Mouse (Mus musculus) cerebellum, postnatal 4 days (tissue): ENCODE measurements around the gene Slit3.

Experiments used
- DNase-seq, 2 experiments: peaks; one replicate each; pipeline ENCODE4 v3.0.0; 2022; ENCODE audit warnings: low spot score in 2 of 2, mixed read lengths in 1 of 2

Slit3 gene

DNA sequence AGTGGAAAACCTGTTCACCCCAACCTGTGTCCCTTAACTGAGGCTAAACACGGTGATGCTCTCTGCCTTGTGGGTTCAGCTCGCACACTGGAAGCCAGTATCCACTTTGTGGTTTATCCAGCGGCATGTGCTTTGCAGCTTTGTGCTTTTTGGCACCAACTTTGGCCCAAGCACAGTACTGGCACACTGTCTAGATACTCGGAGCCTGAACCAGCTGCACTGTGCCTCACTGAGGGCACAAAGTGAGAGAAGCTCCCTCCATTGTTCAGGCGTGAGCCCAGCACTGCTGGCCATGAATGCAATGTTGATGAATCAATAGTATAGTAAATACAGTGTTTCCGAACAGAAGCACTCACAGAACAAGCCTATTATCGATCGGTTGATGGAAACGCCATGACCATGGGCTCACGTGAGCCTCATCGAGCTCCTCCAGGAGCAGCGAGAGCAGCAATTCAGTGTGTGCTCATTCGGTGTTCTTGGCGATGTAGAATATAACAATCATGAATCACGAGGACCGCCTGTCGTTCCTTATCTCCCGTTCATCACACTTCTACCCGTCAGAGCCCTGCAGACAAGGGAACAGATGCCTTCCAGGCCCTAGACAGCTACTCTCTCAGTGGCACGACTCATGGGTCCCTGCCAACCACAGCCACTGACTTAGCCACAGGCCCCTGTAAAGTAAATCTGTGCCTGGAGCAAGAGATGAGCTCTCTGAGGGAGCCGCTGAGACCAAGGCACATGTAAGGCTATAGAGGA lies 503.7 kb downstream of the Slit3 start:
- peak in 1 of 2 experiments; percentile 36 for DNase-seq

DNA sequence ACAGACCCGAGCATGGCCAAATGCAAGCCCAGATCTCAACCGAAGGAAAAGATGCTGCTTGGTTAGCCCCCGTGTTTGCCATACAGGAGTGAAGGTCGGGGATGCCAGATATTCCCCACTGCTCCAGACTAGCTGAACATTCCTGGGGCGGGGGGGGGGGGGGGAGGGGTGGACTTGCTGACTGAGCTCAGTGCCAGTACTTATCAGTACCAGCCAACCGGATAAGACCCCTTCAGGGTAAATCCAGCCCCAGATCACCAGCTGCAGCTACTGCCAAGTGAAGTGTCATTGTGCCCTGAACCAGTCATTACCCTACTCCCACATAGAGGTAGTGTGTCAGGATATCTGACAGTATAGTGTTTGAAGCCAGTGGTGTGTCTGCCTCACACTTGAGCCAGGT lies 504.6 kb downstream of the Slit3 start:
- DNase-seq: no peak

DNA sequence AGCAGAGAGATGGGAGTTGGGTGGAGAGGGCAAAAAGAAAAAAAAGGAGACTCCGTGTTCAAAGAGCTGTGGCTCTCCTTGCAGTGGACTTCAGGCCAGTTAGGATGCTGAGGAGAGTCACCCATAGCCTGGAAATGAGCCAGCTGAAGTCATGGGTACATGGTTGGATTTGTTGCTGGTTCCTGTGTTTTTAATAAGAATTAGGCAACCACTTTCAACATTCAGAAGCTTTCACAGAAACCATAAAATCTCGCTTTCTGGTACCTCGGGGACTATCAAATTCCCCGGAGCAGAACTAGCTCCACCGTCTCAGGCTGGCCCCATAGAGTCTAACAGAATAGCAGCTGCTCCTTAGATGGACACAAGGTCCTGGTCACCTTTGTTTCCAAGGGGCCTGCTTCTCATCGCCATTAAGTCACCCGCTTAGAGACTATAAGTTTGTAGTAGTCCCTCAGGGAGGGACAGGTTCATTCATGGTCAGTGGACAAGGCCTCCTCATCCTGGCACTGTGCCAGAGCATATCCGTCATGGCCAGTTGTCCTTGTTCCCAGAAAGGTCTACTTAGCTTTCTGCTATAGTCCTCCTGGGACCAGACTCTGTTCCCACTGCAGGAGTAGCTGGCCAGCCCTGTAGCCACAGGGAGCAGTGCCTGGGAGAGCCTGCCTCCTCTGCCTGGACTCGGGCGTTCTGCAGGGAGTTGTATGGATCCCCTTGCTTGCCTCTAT lies 505.3 kb downstream of the Slit3 start:
- DNase-seq: no peak

DNA sequence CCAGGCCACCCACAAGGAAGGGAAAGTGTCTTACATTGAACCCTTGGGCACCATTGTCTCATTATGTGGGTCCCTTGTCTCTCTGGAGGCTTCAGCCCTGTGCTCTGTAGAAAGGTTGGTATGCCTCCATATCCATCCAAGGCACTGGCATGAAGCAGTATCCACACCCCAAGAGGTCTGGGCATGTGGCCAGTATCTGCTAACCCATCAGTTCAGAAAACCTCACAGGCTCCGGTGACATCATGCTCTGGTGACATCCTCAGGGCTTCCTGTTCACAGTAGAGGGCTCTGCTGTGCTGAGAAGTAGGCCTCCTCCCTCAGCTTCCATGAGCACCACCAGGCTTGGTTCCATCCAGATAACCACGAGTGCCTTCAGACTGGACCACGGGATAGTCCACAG lies 506.8 kb downstream of the Slit3 start:
- peak in 1 of 2 experiments; percentile 44 for DNase-seq

DNA sequence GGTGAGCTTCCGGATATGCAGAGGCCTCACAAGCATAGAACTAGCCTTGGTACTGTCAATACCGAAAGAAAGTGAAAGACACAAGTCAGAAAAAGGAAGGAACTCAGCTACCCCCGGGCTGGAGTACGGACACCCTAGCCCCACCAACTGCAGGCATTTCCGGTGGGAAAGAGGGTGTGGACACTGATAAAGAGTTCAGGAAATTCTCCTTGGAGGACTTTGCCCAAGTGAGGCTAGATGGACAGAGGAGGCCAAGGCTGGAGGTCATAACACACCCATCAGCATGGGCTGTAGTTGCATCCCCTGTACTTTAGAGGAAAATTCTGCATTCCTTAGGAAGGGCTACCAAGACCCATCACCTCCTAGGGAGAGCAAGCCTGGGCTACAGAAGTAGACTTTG lies 511.2 kb downstream of the Slit3 start:
- no peak for DNase-seq

DNA sequence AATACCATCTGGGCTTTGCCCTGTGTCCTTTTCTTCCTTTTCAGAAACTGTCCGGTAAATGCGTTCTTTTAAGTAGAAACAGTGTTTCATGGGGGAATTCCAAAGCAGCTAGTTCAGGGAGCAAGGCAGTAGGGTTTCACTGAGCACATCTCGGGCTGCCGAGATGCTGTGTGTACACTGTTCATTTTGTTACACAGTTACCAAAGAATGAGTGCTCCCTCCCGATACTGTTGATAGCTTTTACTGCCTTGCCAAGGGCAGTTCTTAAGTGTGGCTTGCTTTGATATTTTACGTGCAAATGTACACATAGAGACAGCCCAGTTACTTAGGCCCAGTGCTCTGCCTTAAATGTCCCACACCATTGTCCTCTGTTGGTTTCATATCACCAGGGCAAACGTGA lies 516.1 kb downstream of the Slit3 start:
- no peak for DNase-seq

DNA sequence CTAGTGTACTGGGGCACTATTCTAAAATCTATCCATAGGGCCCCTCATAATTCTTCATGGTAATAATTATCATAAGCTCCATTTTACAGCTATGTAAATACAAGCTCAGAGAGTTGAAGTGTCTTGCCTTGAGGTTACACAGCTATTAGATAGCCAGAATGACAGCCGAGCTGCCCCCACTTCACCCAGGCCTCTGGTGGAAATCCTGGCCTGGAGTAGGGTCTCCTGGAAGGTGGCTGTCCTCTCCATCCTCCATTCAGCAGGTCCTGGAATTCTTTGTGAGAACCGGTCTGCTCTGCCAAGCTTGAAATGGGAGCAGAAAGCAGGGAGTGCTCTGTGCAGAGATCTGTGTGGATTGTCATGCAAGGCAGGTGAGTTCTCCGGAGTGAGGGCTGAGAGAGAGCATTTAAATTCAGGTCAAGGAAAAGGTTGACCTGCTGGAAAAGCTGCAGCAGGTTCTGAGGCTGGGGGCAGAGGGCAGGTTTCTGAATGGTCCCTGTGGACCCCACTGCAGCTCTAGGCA lies 517.9 kb downstream of the Slit3 start:
- no peak for DNase-seq

DNA sequence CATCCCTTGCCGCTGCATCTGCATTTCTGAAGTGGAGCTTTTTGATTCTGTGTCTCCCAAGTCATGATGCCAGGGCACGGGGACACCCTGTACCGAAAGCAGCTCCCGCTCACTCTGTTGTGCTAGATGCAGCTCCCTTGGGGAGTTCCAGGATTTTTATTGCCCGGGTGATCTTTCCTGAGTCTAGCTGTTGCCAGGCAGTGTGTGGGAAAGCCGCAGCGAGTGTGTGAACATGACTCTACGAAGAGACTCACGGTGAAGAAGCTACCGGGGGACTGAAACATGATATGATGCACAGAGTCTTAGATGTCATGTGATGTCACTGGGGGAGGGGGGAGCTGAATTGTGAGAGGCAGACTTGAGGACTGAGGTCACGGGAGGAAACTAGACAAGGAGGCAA lies 518.4 kb downstream of the Slit3 start:
- no peak for DNase-seq

DNA sequence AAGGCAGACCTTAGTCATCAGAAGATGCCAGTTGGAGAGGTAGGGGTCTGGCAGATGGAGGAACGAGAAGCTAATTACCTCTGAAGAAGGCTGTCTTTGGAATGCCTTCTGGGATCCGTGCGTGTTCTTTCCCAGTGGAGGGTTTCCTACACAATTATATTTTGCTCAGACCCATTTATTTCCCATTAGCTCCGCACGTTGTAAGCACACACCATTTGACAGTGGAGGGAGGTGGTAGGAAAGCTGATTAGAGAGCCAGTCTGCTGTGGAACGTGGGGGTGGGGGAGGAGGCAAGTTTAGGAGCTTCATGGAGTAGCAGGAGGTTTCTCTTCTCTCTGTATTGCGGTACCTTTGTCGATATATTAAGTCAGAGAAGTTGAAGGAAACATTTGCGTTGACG lies 530.3 kb downstream of the Slit3 start:
- DNase-seq: no peak

DNA sequence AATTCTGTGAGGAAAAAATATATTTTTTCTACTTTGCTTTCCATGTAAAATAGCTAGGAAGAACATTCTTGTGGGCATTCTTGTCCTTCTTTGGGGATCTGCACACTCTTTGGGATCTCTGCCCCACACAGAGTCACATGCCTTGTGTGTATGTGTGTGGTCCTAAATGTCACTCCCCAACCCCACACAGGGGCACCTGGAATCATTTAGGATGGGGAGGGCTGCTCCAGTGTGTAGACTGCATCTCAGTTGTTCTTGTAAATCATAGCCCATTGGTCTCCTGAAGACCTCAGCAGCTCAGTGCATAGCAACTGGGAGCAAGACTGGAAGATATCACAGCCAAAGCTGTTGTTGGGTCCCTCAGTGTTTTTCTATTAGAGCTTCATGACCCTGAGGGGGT lies 534.8 kb downstream of the Slit3 start:
- DNase-seq: no peak

DNA sequence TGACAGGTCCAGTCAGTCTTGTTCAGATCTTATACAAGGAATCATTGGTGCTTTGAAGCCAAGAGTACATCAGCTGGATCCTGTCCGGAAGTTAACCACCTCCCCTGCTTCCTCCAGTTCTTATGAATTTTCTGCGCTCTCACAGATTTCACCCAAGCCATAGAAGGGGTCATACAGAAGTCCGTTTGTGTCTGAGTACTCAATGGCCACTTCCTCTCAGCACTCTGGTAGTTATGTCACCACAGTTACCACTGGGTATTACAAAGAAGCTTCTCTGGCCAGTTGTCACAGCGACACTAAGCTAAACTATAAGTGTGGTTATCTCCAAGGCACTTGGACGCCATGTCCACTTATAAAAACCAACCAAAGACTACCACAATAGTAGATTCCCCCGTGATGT lies 536.6 kb downstream of the Slit3 start:
- DNase-seq: no peak

DNA sequence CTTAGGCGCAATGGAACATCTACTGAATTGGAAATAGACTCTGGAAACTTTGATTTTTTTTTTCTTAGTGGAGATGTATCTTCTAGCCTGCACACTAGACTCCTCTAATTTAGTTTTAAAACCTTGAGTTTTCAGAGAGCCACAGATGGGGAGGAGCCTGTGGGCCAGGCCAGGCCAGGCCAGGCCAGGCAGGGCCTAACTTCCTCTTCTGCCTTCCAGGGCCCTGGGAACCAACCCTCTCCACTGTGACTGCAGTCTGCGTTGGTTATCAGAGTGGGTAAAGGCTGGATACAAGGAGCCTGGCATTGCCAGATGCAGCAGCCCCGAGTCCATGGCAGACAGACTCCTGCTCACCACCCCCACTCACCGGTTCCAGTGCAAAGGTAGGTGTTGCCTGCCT lies 539.9 kb downstream of the Slit3 start:
- no peak for DNase-seq

DNA sequence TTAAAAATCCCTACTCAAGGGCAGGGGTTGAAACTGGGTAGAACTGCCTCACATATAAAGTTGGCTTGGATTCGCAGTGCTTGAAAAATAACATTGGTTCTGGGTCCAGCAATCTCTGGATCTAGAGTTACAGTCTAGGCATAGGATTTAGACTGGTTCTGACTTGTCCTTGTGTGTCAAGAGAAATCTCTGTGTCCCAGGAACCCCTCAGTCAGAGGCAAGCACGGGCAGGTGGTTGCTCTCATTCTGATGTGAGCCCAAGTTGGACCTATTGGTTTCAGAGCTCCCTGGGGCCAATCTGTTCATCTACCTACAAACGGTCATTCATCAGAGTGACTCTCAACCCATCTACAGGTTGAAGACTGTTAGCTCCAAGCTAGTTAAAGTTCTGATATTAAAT lies 541.9 kb downstream of the Slit3 start:
- no peak for DNase-seq

DNA sequence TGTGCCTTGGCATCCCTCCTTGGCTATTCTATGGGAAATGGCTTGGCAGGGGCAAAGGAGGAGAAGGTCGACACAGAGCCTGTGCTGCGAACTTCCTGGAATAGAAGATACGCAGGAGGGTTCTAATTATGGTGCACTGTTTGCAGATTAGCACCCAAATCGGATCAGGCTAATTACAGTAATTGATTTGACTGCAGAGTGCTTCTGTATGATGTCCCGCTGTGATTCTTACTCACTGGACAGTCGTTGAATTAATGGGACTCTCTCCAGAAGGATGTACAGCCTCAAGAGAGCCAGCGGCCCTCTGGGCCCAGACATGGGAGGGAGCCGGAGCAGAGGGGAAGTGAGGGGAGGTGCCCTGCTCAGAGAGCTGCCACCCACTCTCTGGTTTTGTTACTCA lies 542.6 kb downstream of the Slit3 start:
- no peak for DNase-seq

DNA sequence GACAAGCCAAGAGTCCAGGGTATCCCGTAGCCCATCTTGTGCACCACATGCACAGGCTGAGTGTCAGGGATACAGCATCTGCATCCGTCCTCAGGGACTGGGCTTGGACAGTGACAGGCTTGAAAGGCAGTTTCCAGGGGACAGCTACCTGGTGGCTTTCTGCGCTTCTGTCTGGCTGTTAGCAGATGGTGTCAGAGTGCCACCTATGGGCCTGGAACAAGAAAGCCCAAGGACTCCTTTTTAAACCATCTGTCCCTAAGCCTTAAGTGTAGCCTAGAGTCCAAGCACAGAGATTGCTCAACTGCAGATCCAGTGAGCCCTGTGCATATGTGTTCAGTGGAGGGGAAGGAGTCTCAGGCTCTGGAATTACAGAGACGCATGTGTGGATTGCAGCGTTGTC lies 544.0 kb downstream of the Slit3 start:
- peak in 1 of 2 experiments; percentile 49 for DNase-seq

DNA sequence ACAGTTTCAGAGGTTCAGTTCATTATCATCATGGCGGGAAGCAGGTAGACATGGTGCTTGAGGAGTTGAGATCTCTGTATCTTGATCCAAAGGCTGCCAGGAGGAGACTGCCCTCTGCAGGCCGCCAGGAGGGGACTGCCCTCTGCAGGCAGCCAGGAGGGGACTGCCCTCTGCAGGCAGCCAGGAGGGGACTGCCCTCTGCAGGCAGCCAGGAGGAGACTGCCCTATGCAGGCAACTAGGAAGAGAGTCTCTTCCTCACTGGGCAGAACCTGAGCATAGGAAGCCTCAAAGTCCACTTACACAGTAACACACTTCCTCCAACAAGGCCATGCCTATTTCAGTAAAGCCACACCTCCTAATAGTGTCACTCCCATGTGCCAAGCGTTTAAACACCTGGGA lies 546.4 kb downstream of the Slit3 start:
- no peak for DNase-seq

DNA sequence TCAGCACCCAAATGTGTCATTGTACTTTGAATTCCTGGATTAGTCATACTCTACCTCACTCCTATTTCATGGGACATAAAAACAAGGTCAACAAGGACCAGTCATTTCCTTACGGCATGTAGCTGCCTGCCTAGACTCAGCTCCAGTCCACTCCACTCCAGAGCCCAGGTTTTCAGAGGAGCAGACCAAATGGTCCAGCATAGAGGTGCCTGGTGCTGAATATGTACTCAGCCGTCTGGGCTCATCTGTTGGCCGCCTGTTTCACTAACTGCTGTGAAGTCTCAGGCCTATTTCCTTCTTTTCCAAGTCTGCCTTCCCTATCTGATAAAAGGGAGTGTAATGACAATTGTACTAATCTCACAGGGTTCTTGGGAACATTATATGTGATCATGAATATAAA lies 547.1 kb downstream of the Slit3 start:
- DNase-seq: peak in 1 of 2 experiments; percentile 59

DNA sequence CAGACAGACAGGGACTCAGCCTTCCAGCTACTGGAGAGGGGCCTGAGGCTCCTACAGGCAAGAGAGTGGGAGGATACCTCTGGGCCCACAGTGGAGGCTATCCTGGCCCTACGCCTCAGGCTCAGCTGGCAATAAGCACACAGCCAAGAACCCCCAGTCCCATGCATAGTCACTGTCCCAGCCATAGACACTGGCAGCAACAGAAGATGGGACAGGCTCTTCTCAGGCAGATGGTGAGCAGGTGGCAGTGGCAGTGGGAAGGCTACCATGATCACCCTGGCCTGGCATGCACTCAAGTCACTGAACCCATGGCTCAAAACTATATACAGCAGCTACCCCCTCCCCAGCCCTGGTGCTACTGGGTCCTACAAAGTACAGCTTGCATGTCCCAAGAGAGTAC lies 547.7 kb downstream of the Slit3 start:
- peak; percentile 39 to 78 for DNase-seq

DNA sequence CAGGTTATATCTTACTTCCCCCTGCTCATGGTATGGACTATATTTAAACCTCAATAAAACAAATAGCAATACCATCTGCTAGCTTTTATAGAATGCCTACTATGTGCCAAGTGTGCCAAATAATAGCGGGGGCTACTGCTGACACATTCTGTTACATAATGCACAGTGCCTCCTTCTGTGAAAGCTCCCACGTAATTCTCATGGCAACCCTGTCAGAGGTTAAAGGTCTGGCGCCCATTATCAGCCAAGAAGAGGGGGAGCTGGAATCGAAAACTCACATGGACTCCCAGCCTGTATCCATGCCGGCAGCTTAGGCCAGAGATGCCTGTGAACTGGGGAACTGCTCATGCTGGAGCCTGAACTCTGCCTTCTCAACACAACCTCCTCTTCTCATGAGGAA lies 548.5 kb downstream of the Slit3 start:
- DNase-seq: no peak

DNA sequence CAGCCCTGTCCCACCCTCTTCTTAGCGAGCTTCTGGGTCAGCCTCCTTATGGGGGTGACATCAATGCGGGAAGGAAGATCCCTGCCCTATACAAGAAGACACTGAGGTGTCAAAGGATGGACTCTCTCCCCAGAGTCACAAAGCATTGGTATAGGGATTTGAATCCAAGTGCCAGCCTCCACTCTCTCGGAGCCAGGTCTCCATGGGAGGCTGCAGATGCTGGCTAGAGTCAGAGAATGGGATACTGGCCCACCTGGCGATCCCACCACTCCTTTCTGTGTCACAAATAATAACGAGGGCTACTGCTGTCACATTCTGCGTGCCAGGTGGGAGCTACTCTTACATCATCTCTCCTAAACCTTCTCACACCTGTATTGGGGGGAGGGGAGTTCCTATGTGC lies 549.2 kb downstream of the Slit3 start:
- no peak for DNase-seq

DNA sequence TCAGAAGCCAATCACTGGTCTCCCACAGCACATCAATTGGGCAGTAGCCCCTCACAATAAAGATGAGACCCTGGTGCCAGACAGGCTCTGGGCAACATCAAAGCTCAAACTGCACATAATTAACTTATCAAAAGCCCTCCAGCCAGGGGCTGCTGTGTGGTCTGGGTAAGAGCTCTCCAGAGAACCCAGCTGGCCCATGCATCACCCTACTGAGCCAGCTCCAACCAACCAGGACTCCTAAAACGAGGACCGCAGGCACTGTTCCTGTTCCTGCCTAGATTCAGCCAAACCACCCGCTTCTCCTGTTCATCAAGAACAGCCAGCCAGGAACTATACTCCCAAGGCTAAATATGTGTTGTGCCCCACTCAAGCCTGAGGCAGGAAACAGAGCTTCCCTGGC lies 549.7 kb downstream of the Slit3 start:
- peak in 1 of 2 experiments; percentile 30 for DNase-seq

DNA sequence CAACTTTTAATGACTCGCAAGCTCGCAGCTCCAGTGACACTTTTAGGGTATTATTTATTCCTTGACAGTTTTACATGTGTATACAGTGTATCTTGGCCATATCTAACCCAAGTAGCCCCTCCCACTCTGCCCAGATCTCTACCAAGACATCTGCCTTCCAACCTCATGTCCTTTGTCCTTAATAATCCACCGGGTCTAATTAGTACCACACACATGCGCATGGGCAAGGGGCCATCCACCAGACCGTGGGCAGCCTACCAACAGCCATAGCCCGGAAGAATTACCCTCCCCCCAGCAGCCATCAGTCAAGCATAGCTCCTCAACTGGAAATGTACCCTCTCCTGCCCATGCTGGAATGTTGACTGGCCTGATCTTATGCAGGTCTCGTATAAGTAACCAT lies 552.0 kb downstream of the Slit3 start:
- peak; percentile 46 to 84 for DNase-seq

DNA sequence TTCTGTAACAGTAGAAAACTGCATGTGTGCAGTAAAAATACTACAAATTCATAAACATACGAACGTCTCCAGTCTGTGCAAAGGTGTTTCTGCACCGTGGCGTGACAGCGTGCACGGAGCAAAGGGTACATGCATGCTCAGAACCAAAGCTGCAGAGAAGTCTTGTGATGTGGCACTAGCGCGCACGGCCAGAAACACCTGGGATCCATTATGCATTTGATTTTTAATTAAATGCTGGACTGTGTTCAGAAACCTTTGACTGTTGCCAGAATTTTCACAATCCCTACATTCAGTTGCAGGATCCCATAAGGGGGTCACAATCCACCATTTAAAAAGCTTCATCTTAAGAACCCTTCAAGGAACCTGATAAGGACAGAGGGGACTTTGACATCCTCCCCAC lies 553.2 kb downstream of the Slit3 start:
- DNase-seq: no peak
